Mouse (Mus musculus) liver, postnatal 0 days (tissue): ENCODE measurements around the gene Fer1l5.

ENCODE experiments used
- CTCF ChIP-seq: sonication (generic); IDR thresholded peaks from 2 replicates; pipeline ENCODE4 v1.5.1; 2016; ENCODE audit warnings: antibody characterized with exemption, low read depth
- EP300 ChIP-seq: IDR thresholded peaks from 2 replicates; pipeline ENCODE4 v1.6.1; 2016; ENCODE audit warnings: antibody characterized with exemption, low read depth, mild to moderate bottlenecking

DNA sequence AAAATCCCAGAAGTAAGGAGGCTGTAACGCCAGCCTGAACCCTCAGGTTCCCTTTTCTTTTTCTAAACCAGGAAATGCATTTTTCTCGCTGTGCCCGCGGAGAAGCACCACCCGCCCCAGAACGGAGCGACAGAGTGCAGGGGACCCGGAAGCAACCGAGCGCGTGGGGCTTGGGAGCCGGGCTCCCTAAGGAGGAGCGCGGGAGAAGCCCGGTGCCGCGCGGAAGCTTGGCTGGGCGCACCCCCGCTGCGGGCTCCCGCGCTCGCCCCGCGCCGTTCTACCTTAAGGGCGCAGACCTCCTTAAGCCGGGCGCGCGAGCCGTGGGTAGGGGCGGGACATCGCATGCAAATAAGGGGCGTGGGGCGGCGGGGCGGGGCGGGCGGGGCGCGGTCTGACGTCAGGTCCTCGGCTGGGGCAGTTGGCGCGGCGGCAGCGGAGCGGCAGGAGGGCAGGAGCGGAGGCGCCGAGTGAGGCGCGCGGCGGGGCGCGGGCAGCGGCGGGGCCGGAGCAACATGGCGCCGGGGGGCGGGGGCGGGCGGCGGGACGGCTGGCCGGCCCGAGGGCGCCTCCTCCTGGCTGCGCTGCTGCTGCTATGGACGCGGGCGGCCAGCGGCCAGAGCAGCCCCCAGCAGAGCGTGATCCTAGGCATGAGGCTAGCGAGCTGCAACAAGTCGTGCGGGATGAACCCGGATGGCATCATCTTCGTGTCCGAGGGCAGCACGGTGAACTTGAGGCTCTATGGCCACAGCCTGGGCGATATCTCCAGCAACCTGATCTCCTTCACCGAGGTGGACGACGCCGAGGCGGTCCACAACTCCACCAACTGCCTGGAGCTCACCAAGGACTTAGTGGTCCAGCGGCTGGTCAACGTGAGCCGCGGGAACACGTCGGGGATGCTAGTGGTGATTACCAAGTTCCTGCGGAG lies 99.4 kb downstream of the Fer1l5 start, which contains the start of gene Cnnm4:
- TF ChIP-seq CTCF (peak; percentile 62), EP300 (no peak)
